In genomic region chr13:7348431-7348830, GRCm38 (mm10) we compare ENCODE assay signal across 33 mouse cellular contexts.
"Had no signal": no experiment of that assay in that cellular context is flagged by ENCODE, and none has a peak within 500 bp of the region (broad histone marks: within the 10 kb centered on the region; RNA-seq: fewer than 3 reads in every experiment).

No protein-coding gene starts in this region.

- H3K9me3 ChIP-seq: heart, embryonic 10.5 days; heart, embryonic 12.5 days; heart, embryonic 13.5 days; heart, embryonic 15.5 days; hindbrain, embryonic 10.5 days; hindbrain, embryonic 12.5 days; hindbrain, embryonic 13.5 days; hindbrain, embryonic 15.5 days; intestine, embryonic 15.5 days; kidney, embryonic 15.5 days had no signal

- H3K4me3 ChIP-seq: heart, embryonic 10.5 days; heart, embryonic 12.5 days; heart, embryonic 13.5 days; heart, embryonic 15.5 days; hindbrain, embryonic 10.5 days; hindbrain, embryonic 12.5 days; hindbrain, embryonic 13.5 days; hindbrain, embryonic 15.5 days; intestine, embryonic 15.5 days; kidney, embryonic 15.5 days; layer of hippocampus, adult 2 months had no signal

- H3K27me3 ChIP-seq: heart, embryonic 12.5 days; heart, embryonic 13.5 days; heart, embryonic 15.5 days; hindbrain, embryonic 12.5 days; hindbrain, embryonic 13.5 days; hindbrain, embryonic 15.5 days; intestine, embryonic 15.5 days; kidney, embryonic 15.5 days had no signal

- ATAC-seq: hindbrain, embryonic 16.5 days; hindbrain, postnatal 0 days; inflammation-experienced regulatory T-cells, adult 6 months; intestine, embryonic 15.5 days; intestine, embryonic 16.5 days; intestine, postnatal 0 days had no signal

- DNase-seq: heart, postnatal 10 days; heart, postnatal 14 days; heart, postnatal 36 days; heart, postnatal 4 days; kidney, adult 11 months; kidney, adult 18-20 months; kidney, adult 2 months; kidney, adult 8-10 months; kidney, postnatal 10 days; kidney, postnatal 14 days; kidney, postnatal 25 days; kidney, postnatal 36 days; layer of hippocampus, adult 9-11 months; layer of hippocampus, postnatal 36 days had no signal

- H3K4me1 ChIP-seq: heart, embryonic 10.5 days; heart, embryonic 12.5 days; heart, embryonic 13.5 days; heart, embryonic 15.5 days; hindbrain, embryonic 10.5 days; hindbrain, embryonic 12.5 days; hindbrain, embryonic 13.5 days; hindbrain, embryonic 15.5 days; intestine, embryonic 15.5 days; kidney, embryonic 15.5 days had no signal

- H3K4me2 ChIP-seq: heart, embryonic 11.5 days; heart, embryonic 12.5 days; heart, embryonic 13.5 days; heart, embryonic 15.5 days; hindbrain, embryonic 12.5 days; hindbrain, embryonic 13.5 days; hindbrain, embryonic 14.5 days; hindbrain, embryonic 15.5 days; intestine, embryonic 15.5 days; kidney, embryonic 15.5 days had no signal

- H3K27ac ChIP-seq: heart, embryonic 10.5 days; heart, embryonic 13.5 days; heart, embryonic 15.5 days; hindbrain, embryonic 10.5 days; hindbrain, embryonic 12.5 days; hindbrain, embryonic 13.5 days; hindbrain, embryonic 14.5 days; hindbrain, embryonic 15.5 days; hindbrain, postnatal 0 days; intestine, embryonic 15.5 days; kidney, embryonic 15.5 days; kidney, postnatal 0 days; layer of hippocampus, adult 2 months had no signal

- H3K9ac ChIP-seq: heart, embryonic 12.5 days; heart, embryonic 13.5 days; heart, embryonic 15.5 days; hindbrain, embryonic 12.5 days; hindbrain, embryonic 13.5 days; hindbrain, embryonic 14.5 days; hindbrain, embryonic 15.5 days; intestine, embryonic 15.5 days; kidney, embryonic 15.5 days had no signal

- H3K36me3 ChIP-seq: heart, embryonic 10.5 days; heart, embryonic 12.5 days; heart, embryonic 13.5 days; heart, embryonic 15.5 days; hindbrain, embryonic 10.5 days; hindbrain, embryonic 12.5 days; hindbrain, embryonic 13.5 days; hindbrain, embryonic 15.5 days; intestine, embryonic 15.5 days; kidney, embryonic 15.5 days had no signal
